Mouse (Mus musculus) macrophage (primary cell): ENCODE results near the gene Tnfrsf11a. TPM values are rescaled to one million over a fixed set of nuclear protein-coding genes. Genes with fewer than 3 reads are reported as not detected.

Source experiments
- H3K27ac ChIP-seq: fragments of 350-480 bp; formaldehyde crosslinking; 2 replicates; pipeline ENCODE4 v1.9.0; 2021
- H3K36me3 ChIP-seq: fragments of 350-480 bp; formaldehyde crosslinking; 2 replicates; pipeline ENCODE4 v1.9.0; 2021; ENCODE audit errors: inconsistent target
- H3K4me3 ChIP-seq: fragments of 350-480 bp; formaldehyde crosslinking; 2 replicates; pipeline ENCODE4 v1.9.0; 2021; ENCODE audit errors: inconsistent target
- H3K79me2 ChIP-seq: fragments of 350-480 bp; formaldehyde crosslinking; 2 replicates; pipeline ENCODE4 v1.9.0; 2021; ENCODE audit errors: inconsistent target
- WGBS: methylation state at CpG from one replicate; pipeline ENCODE4 v1.1.7; 2026; ENCODE audit warnings: inconsistent platforms; ENCODE audit not compliant: missing documents; 5-methylcytosine and 5-hydroxymethylcytosine counted together
- polyA plus RNA-seq: library from polyadenylated mRNA; stranded (reverse); fragments of 250-400 nt; gene quantifications from 3 replicates; pipeline ENCODE4 v1.2.4, GENCODE M21; 2018; ENCODE audit warnings: inconsistent platforms
- total RNA-seq, 78 experiments: library from RNA; depleted of rRNA; stranded (reverse); fragments of 250-400 nt; gene quantifications; 1 replicate in 9 of 78; 2 replicates in 24 of 78; 3 replicates in 43 of 78; 4 replicates in 2 of 78; pipeline ENCODE4 v1.2.4; 2018; ENCODE audit warnings: inconsistent platforms in 56 of 78

Gene Tnfrsf11a
- total RNA-seq (2018; cell fraction: chromatin; rRNA removed), result 100 to 1,000 TPM in 17 of 26 experiments, 10 to 100 TPM in 9; 39.4 to 264 (median 122) TPM
- total RNA-seq (2018; cell fraction: cytosol; rRNA removed), result 10 to 100 TPM; 40.7 to 78.8 (median 58.0) TPM
- total RNA-seq (2018; cell fraction: nucleus; rRNA removed), result 100 to 1,000 TPM in 16 of 26 experiments, 10 to 100 TPM in 10; 44.9 to 308 (median 112) TPM
- polyA plus RNA-seq, result 28.4 to 79.0 TPM (median 38.4 TPM) in 3 replicates

DNA sequence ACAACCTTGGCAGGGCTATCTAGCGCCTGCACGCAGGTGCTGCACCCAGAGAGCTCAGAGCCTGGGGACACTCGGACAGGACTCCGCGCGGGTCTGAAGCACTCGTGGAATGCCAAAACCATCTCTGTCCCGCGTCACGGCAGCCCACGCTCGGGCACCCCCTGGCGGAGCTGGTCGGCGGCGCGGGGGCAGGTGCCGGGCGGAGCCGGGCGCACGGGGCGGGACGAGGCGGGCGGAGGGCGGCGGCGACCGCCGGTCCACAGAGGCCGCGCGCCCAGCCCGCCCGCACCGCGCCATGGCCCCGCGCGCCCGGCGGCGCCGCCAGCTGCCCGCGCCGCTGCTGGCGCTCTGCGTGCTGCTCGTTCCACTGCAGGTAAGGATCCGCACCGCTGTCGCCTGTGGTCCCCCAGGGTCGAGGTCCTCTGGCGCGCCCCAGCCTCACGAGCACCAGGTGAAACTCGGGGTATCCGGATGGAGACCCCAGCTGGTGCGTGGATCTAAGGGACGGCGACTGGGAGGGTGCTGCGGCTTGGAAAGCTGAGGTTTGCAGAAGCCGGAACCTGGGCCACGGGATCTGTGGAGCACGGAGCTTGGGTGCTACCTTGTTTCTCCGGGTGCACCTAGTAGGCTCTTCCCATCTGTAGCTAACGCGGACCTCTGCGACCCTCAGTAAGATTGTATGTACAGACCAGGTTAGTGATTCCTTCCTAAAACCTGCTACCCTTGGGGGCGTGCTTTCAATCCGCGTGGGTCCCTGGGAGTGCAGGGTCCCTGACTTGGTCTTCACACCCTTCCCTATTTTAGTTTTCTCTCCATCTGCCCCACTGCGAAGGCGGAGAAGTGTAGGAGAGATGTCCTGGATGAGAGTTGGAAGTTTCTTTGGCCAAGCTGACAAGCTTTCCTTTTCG, at the start of gene Tnfrsf11a:
Tnfrsf11a (plus strand) TSS at position 262 of the 908 bp plus-strand sequence.
- Histone ChIP-seq H3K4me3 (peak within 1 kb of the TSS; percentile 97), H3K36me3 (no peaks in the 10 kb centered on the region), H3K79me2 (peaks cover 51% of the 10 kb centered on the region), H3K27ac (peak within 1 kb of the TSS; percentile 86)
- 2% methylated on average over 74 of the region's 77 CpGs for WGBS

DNA sequence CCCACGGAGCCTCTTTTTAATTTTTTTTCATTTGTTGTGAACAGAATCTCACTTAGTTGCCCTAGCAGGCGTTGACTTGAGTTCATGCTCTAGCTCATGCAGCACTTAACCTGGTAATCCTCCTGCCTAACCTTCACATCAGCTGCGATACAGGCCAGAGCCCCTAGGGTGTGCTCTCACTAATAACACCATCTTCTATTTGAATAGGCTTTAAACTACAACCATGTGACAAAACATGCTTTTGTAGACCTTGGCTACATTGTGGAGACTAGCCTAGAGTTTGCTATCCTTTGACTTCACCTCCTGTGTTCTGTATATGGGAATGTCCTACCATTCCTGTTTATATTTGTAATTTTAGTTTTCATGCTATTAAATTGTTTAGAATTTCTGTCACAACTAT, 45.2 kb upstream of the Tnfrsf11a start:
- WGBS, result 89% methylated on average over 3 of the region's 3 CpGs
- Histone ChIP-seq H3K36me3 (peaks cover 49% of the 10 kb centered on the region), H3K27ac (no peak overlapping the region), H3K4me3 (no peak overlapping the region), H3K79me2 (no peaks in the 10 kb centered on the region)

DNA sequence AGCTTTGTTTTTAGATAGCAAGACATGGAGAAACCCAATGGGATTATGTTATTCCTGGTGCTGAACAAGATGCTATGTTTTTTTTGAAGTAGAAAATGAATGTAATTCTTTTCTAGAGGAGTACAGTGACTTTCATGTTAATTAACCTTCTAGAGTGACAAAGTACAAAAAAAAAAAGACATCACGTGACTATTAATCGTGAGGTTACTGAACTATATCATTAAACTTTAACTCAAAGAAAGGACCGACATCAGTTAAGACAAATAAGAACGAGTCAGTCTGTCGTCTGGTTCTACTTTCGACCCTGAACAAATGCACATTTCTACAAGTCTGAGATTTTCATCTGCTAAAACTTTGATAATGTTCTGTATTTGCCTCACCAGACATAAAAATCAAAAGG, 42.2 kb upstream of the Tnfrsf11a start:
- Histone ChIP-seq H3K36me3 (peaks cover 41% of the 10 kb centered on the region), H3K27ac (no peak overlapping the region), H3K79me2 (peaks cover 4% of the 10 kb centered on the region; the same call in 1 of the 2 replicates), H3K4me3 (no peak overlapping the region)
- 95% methylated on average over 6 of the region's 6 CpGs for WGBS

DNA sequence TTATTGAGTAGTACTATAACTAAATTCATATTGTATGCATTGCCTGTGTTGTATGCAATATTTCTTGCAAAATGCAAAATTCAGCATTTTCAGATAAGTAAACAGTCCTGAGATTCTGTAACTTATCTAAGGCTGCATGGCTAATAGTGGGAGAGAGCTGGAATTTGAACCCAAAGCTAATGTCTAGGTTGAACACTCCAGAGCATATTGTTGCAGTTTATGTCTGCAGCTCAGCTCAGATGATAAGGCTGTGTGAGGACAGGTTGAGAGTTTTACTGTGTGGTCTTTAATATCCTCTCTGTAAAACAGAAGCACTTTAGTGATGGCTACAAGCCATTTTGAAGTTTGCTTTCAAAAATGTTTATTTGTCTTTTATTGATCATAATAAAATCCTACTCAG, 41.0 kb upstream of the Tnfrsf11a start:
- Histone ChIP-seq H3K4me3 (no peak overlapping the region), H3K36me3 (peaks cover 43% of the 10 kb centered on the region), H3K79me2 (peaks cover 16% of the 10 kb centered on the region), H3K27ac (no peak overlapping the region)

DNA sequence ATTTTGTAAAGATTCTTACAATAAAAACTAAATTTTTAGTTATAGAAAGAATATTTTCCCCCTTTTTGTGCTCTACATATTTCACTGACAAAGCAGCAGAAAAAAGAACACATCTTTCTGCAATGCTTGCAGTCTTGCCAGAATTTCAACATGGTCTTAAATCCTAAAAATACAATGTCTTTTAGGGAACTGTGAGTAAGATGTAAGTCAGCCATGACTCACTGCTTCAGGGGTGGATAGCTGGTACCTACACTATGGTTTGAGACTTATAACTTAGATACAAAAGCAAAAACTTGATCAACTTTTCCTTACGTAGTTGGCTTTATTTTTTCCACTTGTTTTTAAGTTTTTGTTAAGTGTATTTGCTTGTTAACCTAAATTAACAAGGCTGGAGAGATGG, 38.0 kb upstream of the Tnfrsf11a start:
- peaks cover 24% of the 10 kb centered on the region for H3K79me2 ChIP-seq
- WGBS, result 25% methylated on average over 1 of the region's 1 CpGs
- peaks cover 30% of the 10 kb centered on the region for H3K36me3 ChIP-seq
- peak overlapping the region; percentile 73 for H3K27ac ChIP-seq
- no peak overlapping the region for H3K4me3 ChIP-seq

DNA sequence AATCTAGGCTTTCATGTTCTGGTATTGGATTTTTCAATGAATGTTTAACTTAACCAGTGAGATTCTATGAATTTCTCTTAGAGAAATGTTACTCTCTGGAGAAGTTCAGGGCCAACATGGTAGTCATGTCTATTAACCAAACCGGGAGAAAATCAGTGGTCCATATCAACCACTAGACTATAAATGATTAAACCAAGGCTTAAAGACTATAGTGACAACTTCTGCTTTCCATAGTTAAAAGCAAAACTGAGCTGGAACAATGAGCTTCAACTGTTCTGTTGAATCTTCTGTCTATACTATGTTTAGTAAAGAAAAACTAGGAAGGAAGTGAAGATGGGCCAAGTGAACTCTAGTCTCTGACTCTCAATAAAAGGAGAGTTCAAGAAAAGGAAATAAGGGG, 34.1 kb upstream of the Tnfrsf11a start:
- Histone ChIP-seq H3K27ac (peak overlapping the region; percentile 94), H3K36me3 (peaks cover 9% of the 10 kb centered on the region; the same call in 1 of the 2 replicates), H3K79me2 (peaks cover 24% of the 10 kb centered on the region), H3K4me3 (no peak overlapping the region)
- WGBS, result 33% methylated on average over 1 of the region's 1 CpGs

DNA sequence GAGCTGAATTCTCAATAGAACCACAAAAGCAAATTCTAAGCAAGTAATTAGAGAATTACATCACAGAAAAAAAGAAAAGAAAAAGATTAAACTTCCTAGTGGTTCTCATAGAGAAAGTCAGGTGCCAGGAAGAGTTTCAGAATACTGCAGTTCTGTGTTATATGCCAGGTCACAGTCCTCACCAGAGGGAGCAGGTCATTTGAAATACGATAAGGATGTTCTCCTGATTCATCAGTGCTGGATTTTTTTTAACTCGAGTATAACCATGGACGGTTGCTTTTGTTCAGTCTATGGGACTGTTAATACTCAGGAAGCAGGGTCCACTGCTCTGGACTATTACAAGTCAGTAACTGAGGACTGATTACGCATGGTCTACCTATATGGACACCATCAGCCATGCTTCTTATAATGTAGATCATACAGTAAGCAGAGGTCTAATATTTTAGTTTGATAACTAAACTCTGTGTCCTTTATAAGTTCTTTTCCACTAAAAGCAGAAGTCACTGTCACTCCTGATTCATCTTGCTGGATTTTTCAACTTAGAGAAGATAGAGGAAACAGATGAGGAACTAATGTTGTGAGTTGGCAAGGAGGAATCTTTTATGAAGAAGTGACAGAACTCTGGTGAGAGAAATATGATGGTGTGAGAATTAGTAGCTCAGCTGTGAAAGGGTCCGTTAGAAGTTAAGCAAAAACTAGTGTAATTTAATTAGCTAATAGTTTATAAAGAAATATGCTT, 33.5 kb upstream of the Tnfrsf11a start:
- Histone ChIP-seq H3K4me3 (no peak overlapping the region), H3K36me3 (peaks cover 8% of the 10 kb centered on the region; the same call in 1 of the 2 replicates), H3K79me2 (peaks cover 24% of the 10 kb centered on the region), H3K27ac (peak overlapping the region; percentile 94)
- 68% methylated on average over 4 of the region's 5 CpGs for WGBS

DNA sequence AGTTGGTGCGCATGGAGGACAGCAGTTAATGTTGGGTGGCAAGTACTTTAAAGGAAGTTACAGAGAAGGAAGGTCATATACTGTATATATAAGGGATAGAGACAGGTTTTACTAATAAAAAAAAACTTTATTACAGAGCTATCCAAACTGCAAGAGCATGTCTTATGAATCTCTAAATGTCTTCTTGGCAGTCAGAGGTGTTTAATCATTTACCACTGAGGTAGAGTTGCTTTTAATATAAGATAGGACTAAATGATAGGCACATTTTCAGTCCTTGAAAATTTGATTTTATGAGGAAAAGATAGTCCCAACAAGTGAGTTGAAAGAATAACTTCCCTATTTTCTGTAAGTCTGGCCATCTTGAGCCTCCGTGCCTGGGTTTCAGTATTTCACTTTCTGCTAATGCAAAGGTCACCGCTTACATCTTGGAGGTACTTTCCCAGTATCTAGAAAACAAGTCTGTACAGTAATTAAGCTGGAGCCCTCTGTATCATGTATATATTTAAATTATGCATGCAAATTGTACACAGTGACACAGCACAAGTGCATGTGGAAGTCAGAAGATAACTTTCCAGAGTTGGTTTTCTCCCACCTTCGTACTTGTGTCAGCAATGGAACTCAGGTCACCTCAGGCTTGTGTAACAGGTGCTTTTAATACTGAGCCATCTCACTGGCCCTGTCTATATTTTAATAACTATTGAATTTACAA, 32.3 kb upstream of the Tnfrsf11a start:
- Histone ChIP-seq H3K4me3 (no peak overlapping the region), H3K79me2 (peaks cover 21% of the 10 kb centered on the region), H3K36me3 (peaks cover 8% of the 10 kb centered on the region; the same call in 1 of the 2 replicates), H3K27ac (peak overlapping the region; percentile 94)
- 78% methylated on average over 4 of the region's 4 CpGs for WGBS

DNA sequence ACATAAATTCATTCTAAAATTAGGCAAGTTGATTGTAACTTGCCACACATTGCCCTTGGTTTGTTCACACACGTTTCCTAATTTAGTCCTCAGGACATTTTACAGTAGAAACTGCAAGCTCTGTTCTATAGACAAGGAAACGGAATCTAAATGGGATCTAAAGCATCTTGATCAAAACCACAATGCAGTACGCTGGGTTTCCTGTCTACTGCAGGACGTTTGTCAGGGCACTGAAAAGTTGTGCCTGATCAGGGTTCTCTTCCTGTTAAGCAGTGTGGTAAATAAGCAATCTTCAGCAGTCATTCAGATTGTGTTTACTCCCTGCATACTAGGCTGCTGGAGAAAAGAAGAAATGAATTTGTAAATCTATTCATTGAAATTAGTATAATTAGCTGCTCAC, 28.3 kb upstream of the Tnfrsf11a start:
- Histone ChIP-seq H3K4me3 (no peak overlapping the region), H3K79me2 (no peaks in the 10 kb centered on the region), H3K36me3 (peaks cover 12% of the 10 kb centered on the region; the same call in 1 of the 2 replicates), H3K27ac (peak overlapping the region; percentile 41)
- 13% methylated on average over 4 of the region's 4 CpGs for WGBS

DNA sequence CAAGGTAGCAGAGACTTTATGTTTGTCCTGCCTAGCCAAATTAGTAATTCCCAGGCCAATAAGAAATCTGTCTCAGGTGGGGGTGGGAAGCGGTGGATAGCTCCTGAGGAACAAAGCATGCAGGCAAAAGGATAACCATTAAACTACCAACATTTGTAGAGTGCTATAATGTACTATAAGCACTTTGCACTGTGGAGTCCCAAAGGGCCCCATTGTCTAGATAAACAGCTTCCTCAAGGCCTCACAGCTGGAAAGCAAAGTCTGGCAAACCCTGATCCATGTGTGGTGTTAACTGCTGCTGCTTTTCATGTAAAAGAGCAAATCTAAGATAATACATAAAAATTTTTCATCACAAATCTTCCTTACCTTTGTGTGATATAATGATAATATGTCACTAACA, 27.6 kb upstream of the Tnfrsf11a start:
- H3K4me3 ChIP-seq, result no peak overlapping the region
- 91% methylated on average over 1 of the region's 1 CpGs for WGBS
- H3K79me2 ChIP-seq, result no peaks in the 10 kb centered on the region
- peaks cover 12% of the 10 kb centered on the region; the same call in 1 of the 2 replicates for H3K36me3 ChIP-seq
- peak overlapping the region; percentile 41 for H3K27ac ChIP-seq

DNA sequence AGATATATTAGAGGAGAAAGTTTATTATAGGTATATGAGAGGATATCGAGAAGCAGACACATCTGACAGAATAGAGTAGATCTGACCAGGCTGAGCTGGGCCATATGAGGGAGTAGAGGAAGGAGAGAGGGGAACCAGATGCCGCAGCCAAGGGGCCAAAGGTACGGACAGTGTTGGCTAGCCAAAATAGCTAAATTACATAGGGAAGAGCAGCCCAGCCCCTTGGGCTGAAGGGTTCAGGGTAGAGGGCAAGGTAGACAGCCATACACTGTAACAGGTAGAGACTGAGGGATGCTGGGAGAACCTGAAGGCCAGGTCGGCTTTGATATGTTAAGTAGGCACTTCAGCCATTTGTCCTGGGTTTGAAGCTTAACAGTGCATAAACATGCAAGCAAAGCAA, 21.7 kb upstream of the Tnfrsf11a start:
- Histone ChIP-seq H3K4me3 (no peak overlapping the region), H3K27ac (no peak overlapping the region), H3K79me2 (no peaks in the 10 kb centered on the region), H3K36me3 (peaks cover 10% of the 10 kb centered on the region; the same call in 1 of the 2 replicates)
- WGBS, result 94% methylated on average over 4 of the region's 4 CpGs

DNA sequence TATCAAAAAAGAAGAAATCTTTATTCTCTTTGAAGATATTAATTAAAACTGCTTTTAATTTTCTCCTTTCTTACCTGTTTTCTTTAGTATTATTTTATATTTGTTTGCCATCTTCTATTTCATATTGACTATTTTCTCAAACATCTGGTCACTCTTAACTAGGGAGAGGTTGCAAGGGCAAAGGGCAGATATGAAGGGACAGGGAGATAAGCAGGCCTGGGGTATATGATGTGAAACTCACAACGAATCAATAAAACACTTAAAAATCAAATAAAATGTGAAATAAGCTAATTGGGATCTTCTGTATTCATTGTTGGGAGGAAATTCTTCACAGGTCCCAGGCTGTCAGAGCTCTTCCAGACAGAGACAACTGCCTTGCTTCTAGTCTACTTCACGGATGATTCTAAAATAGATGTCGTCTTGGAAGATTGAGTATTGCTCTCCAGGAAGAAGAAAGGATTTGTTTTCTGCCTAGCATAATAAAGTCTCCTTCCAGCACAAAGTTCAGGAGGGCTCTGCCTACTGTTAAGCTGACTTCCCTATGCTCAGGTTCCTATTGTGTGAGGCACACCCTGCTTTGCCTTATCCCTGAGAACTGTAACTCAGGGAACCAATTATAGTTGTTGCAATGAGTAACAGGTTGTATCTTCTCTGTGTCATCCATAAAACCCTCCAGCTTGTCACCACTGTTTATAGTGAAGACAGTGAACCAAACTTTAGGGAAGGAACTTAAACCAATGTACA, 20.9 kb upstream of the Tnfrsf11a start:
- Histone ChIP-seq H3K27ac (no peak overlapping the region), H3K79me2 (no peaks in the 10 kb centered on the region), H3K36me3 (peaks cover 3% of the 10 kb centered on the region; the same call in 1 of the 2 replicates), H3K4me3 (no peak overlapping the region)
- WGBS, result 93% methylated on average over 3 of the region's 3 CpGs

DNA sequence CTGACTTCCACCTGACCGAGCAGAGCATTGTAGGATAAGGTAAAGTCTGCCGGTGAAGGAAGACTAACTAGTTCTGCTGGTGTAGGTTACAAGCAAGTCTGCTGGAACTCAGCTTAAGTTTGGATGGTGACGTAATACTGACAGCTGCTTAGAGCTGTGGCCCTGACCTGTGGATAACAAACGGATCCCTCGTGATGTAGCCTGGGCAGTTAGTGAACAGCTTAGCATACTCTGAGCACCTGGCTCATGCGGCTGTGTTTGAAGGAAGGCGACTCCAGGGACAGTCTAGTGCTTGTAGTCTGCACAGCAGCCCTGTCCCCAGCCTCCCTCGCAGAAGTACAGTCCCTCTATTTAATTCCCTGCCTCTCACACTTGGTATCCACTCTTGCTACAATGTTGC, 14.9 kb upstream of the Tnfrsf11a start:
- H3K79me2 ChIP-seq, result no peaks in the 10 kb centered on the region
- no peak overlapping the region for H3K27ac ChIP-seq
- no peak overlapping the region for H3K4me3 ChIP-seq
- H3K36me3 ChIP-seq, result no peaks in the 10 kb centered on the region
- 88% methylated on average over 8 of the region's 8 CpGs for WGBS
